Mouse (Mus musculus) fat pad, adult 2 months (tissue): ENCODE data around the gene Ndufb5.
"Not testable (repeated sequence)": the region's sequence is repeated elsewhere in the genome, so short reads cannot be mapped to it uniquely, and the experiment has no call there.

ENCODE experiments used
- DNase-seq: peaks from one replicate; pipeline ENCODE4 v3.0.0-alpha.2; 2011; ENCODE audit warnings: low read depth, low spot score; ENCODE audit errors: extremely low read depth

Ndufb5 gene

DNA sequence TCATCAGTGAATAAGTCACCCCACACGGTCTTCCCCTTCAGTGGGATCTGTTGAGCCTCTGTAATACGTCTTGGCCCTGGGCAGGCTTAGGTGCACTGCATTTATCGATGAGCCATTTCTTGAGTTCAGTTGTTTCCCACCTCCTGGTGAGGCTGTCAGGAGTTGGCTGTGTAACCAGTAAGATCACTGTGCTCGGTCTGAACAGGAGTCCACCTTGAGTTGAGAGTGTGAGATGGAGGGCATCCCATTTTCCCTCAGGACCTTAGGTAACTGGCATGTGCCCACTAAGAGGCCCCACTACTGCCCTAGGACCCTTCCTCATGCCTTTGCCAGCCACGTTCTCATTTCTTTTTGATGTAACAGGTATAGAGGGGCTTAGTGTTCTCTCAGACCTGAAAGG is 10.8 kb upstream of the Ndufb5 start:
- no peak for DNase-seq

DNA sequence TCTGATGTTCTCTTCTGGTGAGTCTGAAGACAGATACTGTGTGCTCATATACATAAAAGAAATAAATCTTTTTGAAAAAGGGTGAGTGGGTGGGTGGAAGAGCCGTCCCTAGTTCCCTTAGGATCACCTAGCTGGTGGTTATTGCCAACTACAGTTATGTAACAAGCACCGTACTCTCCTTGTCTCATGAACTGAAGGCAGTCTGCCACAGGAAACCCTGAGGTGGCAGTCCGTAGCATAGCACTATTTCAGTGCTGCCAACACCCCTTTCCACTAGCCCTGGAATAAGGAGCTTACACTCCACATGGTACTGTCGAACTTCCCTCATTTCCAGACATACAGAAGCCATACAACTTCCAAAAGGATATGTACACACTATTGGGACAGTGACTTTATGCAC is 8.9 kb upstream of the Ndufb5 start:
- DNase-seq: no peak

DNA sequence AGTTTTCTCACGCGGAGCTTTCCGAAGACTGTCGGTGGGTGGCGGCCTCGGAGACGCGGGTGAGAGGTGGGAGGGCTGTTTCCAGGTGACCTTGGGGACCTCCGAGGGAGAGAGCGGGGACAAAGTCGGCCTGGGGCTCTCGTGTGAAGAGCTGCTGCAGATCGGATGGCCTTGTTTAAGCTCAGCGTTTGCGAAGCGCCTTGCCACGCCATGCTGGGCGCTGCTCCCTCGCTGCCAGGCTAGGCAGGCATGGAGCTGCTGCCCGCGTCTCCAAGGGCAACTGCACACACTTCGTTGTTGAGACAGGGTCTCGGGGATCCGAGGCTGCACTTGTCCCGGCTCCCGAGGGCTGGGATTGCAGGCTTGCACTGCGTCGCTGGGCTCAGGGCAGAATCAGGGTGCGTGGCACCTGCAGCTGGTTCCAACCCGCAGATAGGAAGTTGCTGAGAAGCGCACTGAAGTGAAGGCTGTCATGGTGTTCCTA is 424 bp downstream of the Ndufb5 start, which contains the start of gene Mrpl47:
TSS of gene Mrpl47 (minus strand) at position 434 of the 484 bp plus-strand sequence.
- no peak for DNase-seq

DNA sequence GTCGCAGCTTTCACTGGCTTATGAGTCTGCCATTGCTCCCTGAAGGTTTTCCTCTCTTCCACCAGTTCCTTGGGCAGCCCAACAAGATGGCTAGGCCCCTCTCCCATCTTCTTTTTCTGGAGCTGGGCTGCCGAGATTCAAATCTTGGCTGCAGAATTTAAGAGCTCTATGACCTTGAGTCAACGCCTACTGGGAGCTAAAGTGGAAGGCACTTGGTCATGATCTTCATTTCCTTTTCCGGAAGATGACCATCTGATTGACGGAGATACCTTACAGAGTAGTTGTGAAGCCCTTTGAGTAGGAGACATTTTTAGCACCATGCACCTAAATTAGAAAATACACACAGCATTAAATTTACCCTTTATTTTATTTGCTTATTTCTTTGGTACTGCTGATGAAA is 1.8 kb downstream of the Ndufb5 start:
- no peak for DNase-seq

DNA sequence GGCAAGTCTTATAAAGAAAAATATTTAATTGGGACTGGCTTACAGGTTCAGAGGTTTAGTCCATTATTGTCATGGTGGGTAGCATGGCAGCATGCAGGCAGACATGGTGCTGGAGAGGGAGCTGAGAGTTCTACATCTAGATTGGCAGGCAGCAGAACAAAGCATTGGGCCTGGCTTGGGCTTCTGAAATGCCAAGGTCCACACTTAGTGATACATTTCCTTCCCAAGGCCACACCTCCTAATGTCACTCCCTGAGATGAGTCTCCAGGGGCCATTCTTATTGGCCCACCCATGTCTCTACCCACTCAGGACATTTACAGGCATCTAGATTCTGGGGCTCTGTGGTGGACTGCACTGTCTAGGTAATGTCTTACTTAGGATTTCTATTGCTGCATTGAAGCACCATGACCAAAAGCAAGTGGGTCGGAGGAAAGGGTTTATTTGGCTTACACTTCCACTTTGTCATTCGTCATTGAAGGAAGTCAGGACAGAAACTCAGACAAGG is 5.5 kb downstream of the Ndufb5 start:
- DNase-seq: no peak

DNA sequence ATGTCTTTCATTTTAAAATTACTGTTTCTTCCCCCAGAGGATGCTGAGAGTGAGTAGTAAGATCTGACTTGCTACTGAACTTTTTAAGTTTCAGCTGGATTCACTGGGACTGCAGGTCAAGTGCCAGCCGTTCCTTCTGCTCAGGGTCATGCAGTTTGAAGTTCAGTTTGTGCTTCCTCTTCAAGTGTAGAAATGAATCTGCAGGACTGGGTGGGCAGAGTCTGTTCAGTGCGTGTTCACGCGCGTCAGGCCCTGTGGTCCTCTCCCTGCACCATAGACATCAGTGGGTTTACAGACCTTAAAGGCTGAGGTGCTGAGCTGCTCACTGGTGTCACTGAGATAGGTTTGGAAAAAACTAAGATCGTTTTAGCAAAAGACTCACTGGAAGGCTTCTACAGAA is 8.2 kb downstream of the Ndufb5 start:
- no peak for DNase-seq

DNA sequence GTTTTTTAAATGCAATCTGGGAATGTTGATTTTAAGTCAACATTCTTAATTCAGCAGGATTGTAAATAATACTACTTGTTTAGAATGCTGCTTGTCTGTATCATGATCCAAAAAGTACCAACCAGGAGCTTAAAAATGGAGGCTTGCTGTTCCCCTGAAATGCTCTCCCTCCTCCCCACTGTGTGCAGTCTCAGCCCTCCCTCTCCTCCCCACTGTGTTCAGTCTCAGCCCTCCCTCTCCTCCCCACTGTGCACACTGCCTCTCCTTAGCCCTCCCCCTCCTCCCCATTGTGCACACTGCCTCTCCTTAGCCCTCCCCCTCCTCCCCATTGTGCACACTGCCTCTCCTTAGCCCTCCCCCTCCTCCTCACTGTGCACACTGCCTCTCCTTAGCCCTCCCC is 8.6 kb downstream of the Ndufb5 start:
- not testable (repeated sequence) for DNase-seq

DNA sequence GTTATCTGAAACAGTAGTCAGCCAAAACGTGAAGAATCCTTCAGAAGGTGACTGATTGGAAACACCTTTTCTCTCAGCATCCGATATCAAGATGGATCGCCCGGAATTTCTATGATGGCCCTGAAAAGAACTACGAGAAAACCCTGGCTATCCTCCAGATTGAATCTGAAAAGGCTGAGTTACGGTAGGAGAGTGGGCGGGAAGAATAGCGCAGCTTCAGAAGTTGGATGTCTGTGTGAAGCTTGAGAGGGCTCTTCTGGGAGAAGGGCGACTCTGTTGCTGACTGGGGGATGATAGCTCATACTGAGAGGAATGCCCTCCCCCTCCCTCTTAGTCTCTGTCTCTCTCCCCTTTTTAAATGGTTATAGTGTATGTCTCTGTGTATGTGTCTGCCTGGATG is 11.6 kb downstream of the Ndufb5 start:
- no peak for DNase-seq

DNA sequence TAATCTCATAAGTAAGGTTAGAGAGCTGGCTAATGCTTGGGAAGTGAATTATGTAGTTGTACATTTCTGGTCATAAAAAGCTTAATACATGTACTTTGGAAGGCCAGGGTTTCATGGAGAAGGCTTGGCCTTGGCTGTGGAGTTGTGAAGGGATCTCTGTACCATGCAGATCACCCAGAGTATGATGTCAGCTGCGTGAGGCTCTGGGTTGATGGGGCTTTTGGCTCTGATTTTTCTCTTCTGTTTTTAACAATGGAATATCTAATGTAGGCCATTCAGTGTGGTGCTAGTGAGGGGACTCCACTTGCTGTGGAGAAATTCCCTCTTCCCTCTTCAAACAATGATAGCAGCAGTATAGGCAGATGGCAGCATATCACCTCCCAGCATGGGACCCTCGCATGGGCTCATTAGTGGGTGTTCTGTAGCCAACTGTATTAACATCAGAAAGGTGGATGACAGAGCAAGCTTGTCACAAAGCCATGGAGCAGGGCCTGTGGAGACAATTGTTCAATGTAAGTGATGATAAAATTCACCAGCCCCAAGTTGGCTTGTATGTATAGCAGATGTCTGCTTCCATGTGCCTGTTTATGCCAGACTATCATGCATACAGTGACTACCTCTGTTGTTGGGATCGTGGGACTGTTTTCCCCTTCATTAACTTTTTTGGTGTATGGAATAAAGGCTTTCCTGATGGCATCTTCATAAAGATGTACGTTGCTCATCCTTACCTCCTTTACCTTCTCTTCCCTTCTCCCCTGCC is 13.2 kb downstream of the Ndufb5 start:
- no peak for DNase-seq

DNA sequence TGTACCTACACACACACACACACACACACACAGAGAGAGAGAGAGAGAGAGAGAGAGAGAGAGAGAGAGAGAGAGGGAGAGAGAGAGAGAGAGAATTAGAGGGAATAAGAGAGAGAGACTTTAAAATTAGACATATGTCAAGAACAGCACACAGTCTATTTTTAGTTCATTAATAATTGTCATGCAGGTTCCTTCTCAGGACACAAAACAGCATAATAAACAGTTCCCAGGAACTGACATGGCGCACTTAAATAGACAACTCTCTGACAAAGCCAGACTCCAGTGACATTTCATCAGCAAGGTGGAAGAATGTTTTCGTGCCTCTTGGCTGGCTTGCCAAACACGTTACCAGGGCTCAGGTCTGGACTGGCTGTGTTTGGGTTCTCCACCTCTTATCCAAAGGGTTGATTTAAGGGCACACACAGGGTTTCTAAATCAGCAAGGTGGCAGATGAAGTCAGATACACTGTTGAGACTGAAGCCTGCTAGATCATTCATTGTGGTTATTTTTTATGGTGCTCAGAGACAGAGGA is 17.7 kb downstream of the Ndufb5 start:
- no peak for DNase-seq

DNA sequence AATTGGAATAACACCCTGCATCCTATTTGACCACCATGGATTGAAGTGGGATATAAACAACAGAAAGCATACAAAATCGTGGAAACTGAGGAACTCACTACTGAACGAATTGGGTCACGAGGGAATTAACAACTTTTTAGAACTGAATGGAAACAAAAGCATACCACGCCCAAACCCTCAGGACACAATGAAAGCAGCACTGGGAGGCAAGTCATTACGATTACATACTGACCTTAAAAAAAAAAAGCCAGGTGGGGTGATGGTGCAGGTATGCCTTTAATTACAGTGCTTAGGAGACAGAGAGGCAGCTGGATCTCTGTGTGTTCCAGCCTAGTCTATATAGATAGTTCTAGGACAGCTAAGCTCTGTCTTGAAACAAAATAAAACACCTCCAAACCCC is 22.4 kb downstream of the Ndufb5 start:
- no peak for DNase-seq

DNA sequence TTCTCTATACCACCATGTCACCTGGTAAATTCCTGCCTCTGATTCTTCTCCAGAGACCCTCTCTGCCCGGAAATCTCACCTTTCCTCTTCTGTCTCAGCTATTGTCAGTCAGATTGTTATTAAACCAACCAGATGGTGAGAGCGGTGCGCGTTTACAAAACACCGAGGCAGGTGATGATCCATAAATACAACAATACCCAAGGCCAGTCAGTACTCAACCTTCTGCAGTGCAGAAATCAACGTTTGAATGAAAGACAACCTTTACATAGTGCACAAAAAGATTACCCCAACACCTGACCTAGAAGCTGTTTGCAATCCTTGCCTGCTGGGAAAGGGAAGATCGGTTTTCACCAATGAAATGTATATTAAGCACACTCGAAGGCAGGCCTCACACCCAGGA is 26.2 kb downstream of the Ndufb5 start:
- no peak for DNase-seq

DNA sequence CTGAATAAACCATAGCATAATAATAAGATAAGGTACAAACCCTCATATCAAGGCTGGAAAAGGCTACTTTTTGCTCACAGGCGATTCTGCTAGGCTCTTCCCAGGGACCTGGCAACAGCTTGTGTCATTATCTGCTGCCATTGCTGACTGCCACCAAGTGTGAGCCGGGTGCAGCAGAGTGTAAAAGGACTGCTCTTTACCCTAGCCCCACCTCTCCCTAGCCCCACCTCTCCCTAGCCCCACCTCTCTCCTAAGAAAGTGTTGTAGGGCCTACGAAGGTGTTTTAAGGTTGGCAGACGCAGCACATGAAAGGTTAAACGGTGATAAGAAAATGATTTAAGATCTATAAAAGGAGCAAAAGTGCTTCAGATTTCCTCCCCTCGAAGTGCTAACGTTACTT is 27.1 kb downstream of the Ndufb5 start:
- DNase-seq: no peak

DNA sequence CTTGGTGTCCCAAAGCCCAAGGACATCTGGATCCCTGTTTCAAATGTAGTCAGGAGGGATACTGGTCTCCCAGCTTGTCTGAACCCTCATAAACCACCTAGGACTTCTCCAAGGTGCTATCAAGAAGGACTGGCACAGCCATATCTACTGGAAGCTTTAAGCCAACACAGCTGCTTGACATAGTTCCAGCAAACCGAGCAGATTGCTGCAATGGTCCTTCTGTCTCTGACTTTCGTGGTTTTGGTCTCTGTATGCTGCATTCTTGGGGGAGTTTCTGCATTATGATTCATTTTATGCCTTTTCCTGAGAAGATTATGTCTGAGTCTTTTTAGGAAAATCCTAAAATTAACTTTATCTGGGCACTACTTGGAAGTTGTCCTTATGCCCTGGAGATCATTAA is 34.0 kb downstream of the Ndufb5 start:
- no peak for DNase-seq
